Mouse (Mus musculus) liver, postnatal 0 days (tissue): ENCODE measurements around the gene Tbcc.

ENCODE experiments used
- CTCF ChIP-seq: sonication (generic); IDR thresholded peaks from 2 replicates; pipeline ENCODE4 v1.5.1; 2016; ENCODE audit warnings: antibody characterized with exemption, low read depth
- EP300 ChIP-seq: IDR thresholded peaks from 2 replicates; pipeline ENCODE4 v1.6.1; 2016; ENCODE audit warnings: antibody characterized with exemption, low read depth, mild to moderate bottlenecking

DNA sequence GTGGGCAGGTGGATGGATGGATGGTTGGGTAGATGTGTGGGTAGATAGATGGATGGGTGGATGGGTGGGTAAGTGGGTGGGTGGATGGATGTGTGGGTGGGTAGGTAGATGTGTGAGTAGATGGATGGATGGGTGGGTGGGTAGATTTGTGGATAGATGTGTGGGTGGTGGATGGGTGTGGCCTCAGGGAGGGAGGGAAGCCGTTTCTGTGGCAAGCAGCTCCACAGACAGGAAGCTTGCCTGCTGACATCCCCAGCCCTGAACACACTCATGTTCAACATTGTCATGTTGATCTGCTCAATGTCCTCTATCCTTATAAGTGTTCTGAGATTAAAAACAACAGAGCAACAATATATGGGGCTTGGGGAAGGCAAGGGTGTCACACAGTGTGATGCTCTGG, 19.6 kb upstream of the Tbcc start:
- no peak for TF ChIP-seq CTCF
- TF ChIP-seq EP300 = no peak
